Mouse (Mus musculus): ENCODE measurements at regions not wholly inside any gene's neighbourhood (a gene's known extent, or its start where the extent isn't known, plus 50 kb on each side); places are given as distances from the start of the nearest gene placed in this dataset.

- Histone ChIP-seq H3K4me1 (ENCODE audit: insufficient read depth, low read length) (no peaks in the 10 kb centered on the region), H3K9ac (replicated peaks; ENCODE audit: low read length, poor library complexity, severe bottlenecking) (no peak overlapping the region), H3K36me3 (ENCODE audit: insufficient read depth, low read length) (no peaks in the 10 kb centered on the region), H3K27me3 (ENCODE audit: insufficient read depth, low read length) (no peaks in the 10 kb centered on the region), H3K9me3 (ENCODE audit: low read length) (no peaks in the 10 kb centered on the region), H3K27ac (ENCODE audit: low read depth, low read length) (no peak overlapping the region), H3K4me2 (ENCODE audit: low read depth, low read length, poor library complexity, severe bottlenecking) (no peak overlapping the region), H3K4me3 (ENCODE audit: low read depth, low read length) (no peak overlapping the region)
- no peak for ATAC-seq (ENCODE audit: low FRiP score)
- WGBS: 73% methylated on average over 4 of the region's 4 CpGs
- TF ChIP-seq CTCF (IDR thresholded peaks at IDR 0.05): no peak
- DNase-seq (ENCODE audit: low spot score): no peak
These were observed 345.1 kb upstream of the Adamts9 start for GRCm38 (mm10) chr6:93288421-93288820.

- no peaks in the 10 kb centered on the region for H3K4me1 ChIP-seq (ENCODE audit: insufficient read depth, low read length)
- no peak overlapping the region for H3K9ac ChIP-seq (replicated peaks; ENCODE audit: low read length, poor library complexity, severe bottlenecking)
- H3K27ac ChIP-seq (ENCODE audit: low read depth, low read length): no peak overlapping the region
- no peaks in the 10 kb centered on the region for H3K9me3 ChIP-seq (ENCODE audit: low read length)
- WGBS: 93% methylated on average over 2 of the region's 2 CpGs
- no peak overlapping the region for H3K4me2 ChIP-seq (ENCODE audit: low read depth, low read length, poor library complexity, severe bottlenecking)
- H3K4me3 ChIP-seq (ENCODE audit: low read depth, low read length): no peak overlapping the region
- ATAC-seq (ENCODE audit: low FRiP score) (no peak), DNase-seq (ENCODE audit: low spot score) (no peak)
- no peak for TF ChIP-seq CTCF (IDR thresholded peaks at IDR 0.05)
- H3K36me3 ChIP-seq (ENCODE audit: insufficient read depth, low read length): no peaks in the 10 kb centered on the region
- no peaks in the 10 kb centered on the region for H3K27me3 ChIP-seq (ENCODE audit: insufficient read depth, low read length)
These were observed 342.5 kb upstream of the Adamts9 start for GRCm38 (mm10) chr6:93285796-93286195.

- Histone ChIP-seq H3K27me3 (ENCODE audit: insufficient read depth, low read length) (no peaks in the 10 kb centered on the region), H3K4me3 (ENCODE audit: low read depth, low read length) (no peak overlapping the region), H3K4me1 (ENCODE audit: insufficient read depth, low read length) (no peaks in the 10 kb centered on the region), H3K36me3 (ENCODE audit: insufficient read depth, low read length) (no peaks in the 10 kb centered on the region), H3K9me3 (ENCODE audit: low read length) (no peaks in the 10 kb centered on the region), H3K9ac (replicated peaks; ENCODE audit: low read length, poor library complexity, severe bottlenecking) (no peak overlapping the region), H3K27ac (ENCODE audit: low read depth, low read length) (no peak overlapping the region), H3K4me2 (ENCODE audit: low read depth, low read length, poor library complexity, severe bottlenecking) (no peak overlapping the region)
- 56% methylated on average over 1 of the region's 1 CpGs for WGBS
- DNase-seq (ENCODE audit: low spot score): no peak
- ATAC-seq (ENCODE audit: low FRiP score): no peak
- no peak for TF ChIP-seq CTCF (IDR thresholded peaks at IDR 0.05)
These were observed 338.2 kb upstream of the Adamts9 start for GRCm38 (mm10) chr6:93281530-93281929.

GRCm38 (mm10) chr6:93273917-93274513, 330.7 kb upstream of the Adamts9 start:
- DNase-seq (ENCODE audit: low spot score) (no peak), ATAC-seq (ENCODE audit: low FRiP score) (no peak)
- no peak for TF ChIP-seq CTCF (IDR thresholded peaks at IDR 0.05)

GRCm38 (mm10) chr6:93272206-93272605, 328.9 kb upstream of the Adamts9 start:
- Histone ChIP-seq H3K9ac (replicated peaks; ENCODE audit: low read length, poor library complexity, severe bottlenecking) (no peak overlapping the region), H3K27ac (ENCODE audit: low read depth, low read length) (no peak overlapping the region), H3K4me1 (ENCODE audit: insufficient read depth, low read length) (no peaks in the 10 kb centered on the region), H3K27me3 (ENCODE audit: insufficient read depth, low read length) (no peaks in the 10 kb centered on the region), H3K36me3 (ENCODE audit: insufficient read depth, low read length) (no peaks in the 10 kb centered on the region), H3K4me2 (ENCODE audit: low read depth, low read length, poor library complexity, severe bottlenecking) (no peak overlapping the region), H3K9me3 (ENCODE audit: low read length) (no peaks in the 10 kb centered on the region), H3K4me3 (ENCODE audit: low read depth, low read length) (no peak overlapping the region)
- DNase-seq (ENCODE audit: low spot score) (no peak), ATAC-seq (ENCODE audit: low FRiP score) (no peak)
- WGBS: 68% methylated on average over 4 of the region's 4 CpGs
- no peak for TF ChIP-seq CTCF (IDR thresholded peaks at IDR 0.05)

More at GRCm38 (mm10) chr6:93273917-93274513, 330.7 kb upstream of the Adamts9 start:
- Histone ChIP-seq H3K9ac (replicated peaks; ENCODE audit: low read length, poor library complexity, severe bottlenecking) (no peak overlapping the region), H3K4me2 (ENCODE audit: low read depth, low read length, poor library complexity, severe bottlenecking) (no peak overlapping the region), H3K36me3 (ENCODE audit: insufficient read depth, low read length) (no peaks in the 10 kb centered on the region), H3K9me3 (ENCODE audit: low read length) (no peaks in the 10 kb centered on the region), H3K4me1 (ENCODE audit: insufficient read depth, low read length) (no peaks in the 10 kb centered on the region), H3K27me3 (ENCODE audit: insufficient read depth, low read length) (no peaks in the 10 kb centered on the region), H3K4me3 (ENCODE audit: low read depth, low read length) (no peak overlapping the region), H3K27ac (ENCODE audit: low read depth, low read length) (no peak overlapping the region)
- WGBS: 85% methylated on average over 12 of the region's 12 CpGs

- 85% methylated on average over 5 of the region's 5 CpGs for WGBS
These were observed 323.5 kb upstream of the Adamts9 start for GRCm38 (mm10) chr6:93266826-93267225.

More at GRCm38 (mm10) chr6:93266826-93267225, 323.5 kb upstream of the Adamts9 start:
- H3K27ac ChIP-seq (ENCODE audit: low read depth, low read length): no peak overlapping the region
- no peak overlapping the region for H3K4me2 ChIP-seq (ENCODE audit: low read depth, low read length, poor library complexity, severe bottlenecking)
- DNase-seq (ENCODE audit: low spot score): no peak
- no peaks in the 10 kb centered on the region for H3K4me1 ChIP-seq (ENCODE audit: insufficient read depth, low read length)
- no peak overlapping the region for H3K9ac ChIP-seq (replicated peaks; ENCODE audit: low read length, poor library complexity, severe bottlenecking)
- no peaks in the 10 kb centered on the region for H3K36me3 ChIP-seq (ENCODE audit: insufficient read depth, low read length)
- TF ChIP-seq CTCF (IDR thresholded peaks at IDR 0.05): no peak
- ATAC-seq (ENCODE audit: low FRiP score): no peak
- no peaks in the 10 kb centered on the region for H3K27me3 ChIP-seq (ENCODE audit: insufficient read depth, low read length)
- H3K9me3 ChIP-seq (ENCODE audit: low read length): no peaks in the 10 kb centered on the region
- H3K4me3 ChIP-seq (ENCODE audit: low read depth, low read length): no peak overlapping the region

Measured in midbrain, postnatal 0 days (tissue).